Mouse (Mus musculus): Measurements from ENCODE around the gene Rps18.

DNA sequence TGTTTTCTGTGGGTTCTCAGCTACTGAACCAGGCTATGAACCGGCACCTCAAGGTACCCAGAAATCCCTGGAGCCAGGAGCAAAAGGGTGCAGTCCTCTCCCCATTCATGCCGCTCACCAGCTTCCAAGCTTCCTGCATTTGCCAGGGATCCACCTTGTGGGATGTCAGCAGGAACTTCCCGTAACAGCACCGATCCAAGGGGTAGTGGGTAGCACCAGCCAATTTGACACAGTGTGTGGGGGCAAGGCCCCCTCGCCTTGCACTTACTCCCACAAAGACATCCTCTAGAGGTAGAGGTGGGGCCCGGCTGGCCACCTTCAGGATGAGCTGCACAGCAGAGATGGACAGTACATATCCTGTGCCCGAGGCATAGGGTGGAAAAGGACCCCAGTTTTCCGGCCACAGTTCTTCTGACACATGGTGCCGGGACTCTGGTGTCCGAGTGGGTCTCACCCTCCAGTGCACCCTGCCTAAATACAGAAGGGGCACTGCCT is 5.6 kb downstream of the Rps18 start:
- TF ChIP-seq CTCF (conservative IDR thresholded peaks at IDR 0.05; ENCODE audit: low read length) (no peak), NANOG (IDR thresholded peaks at IDR 0.05; ENCODE audit: borderline replicate concordance, low read length) (no peak), POU5F1 (IDR thresholded peaks at IDR 0.05; ENCODE audit: borderline replicate concordance, low read length) (no peak)

Data from E14TG2a.4 (cell line).